Mouse (Mus musculus) erythroblast, embryonic 14.5 days (primary cell): ENCODE results near the gene Atg9a. TPM values are rescaled to one million over a fixed set of nuclear protein-coding genes. Genes with fewer than 3 reads are reported as not detected.

Source experiments
- H3K27me3 ChIP-seq: 2 replicates; pipeline ENCODE4 v1.6.1; 2012; ENCODE audit warnings: inconsistent platforms; ENCODE audit not compliant: control insufficient read depth
- H3K36me3 ChIP-seq: 2 replicates; pipeline ENCODE4 v1.6.1; 2012; ENCODE audit warnings: mild to moderate bottlenecking, inconsistent platforms; ENCODE audit not compliant: control insufficient read depth
- H3K4me1 ChIP-seq: 2 replicates; pipeline ENCODE4 v1.6.1; 2012; ENCODE audit warnings: inconsistent platforms; ENCODE audit not compliant: control insufficient read depth
- H3K4me3 ChIP-seq: replicated peaks from 2 replicates; pipeline ENCODE3; 2012; ENCODE audit warnings: moderate library complexity, mild to moderate bottlenecking, inconsistent platforms
- H3K9me3 ChIP-seq: 2 replicates; pipeline ENCODE4 v1.6.1; 2012; ENCODE audit warnings: low read length, inconsistent platforms, mixed read lengths; ENCODE audit not compliant: control insufficient read depth
- GATA1 ChIP-seq: IDR thresholded peaks from 2 replicates; pipeline ENCODE4 v1.6.1; 2012; ENCODE audit warnings: low read length, inconsistent platforms, mixed read lengths
- TAL1 ChIP-seq: IDR thresholded peaks from 3 replicates; pipeline ENCODE4 v1.6.1; 2012; ENCODE audit warnings: low read length, inconsistent platforms, mixed read lengths
- polyA plus RNA-seq: library from polyadenylated mRNA; stranded (reverse); fragments of >175 nt; gene quantifications from 2 replicates; pipeline ENCODE4 v1.2.3, GENCODE M21; 2012

Gene Atg9a
- polyA plus RNA-seq, 1 experiment = 25.7 TPM

DNA sequence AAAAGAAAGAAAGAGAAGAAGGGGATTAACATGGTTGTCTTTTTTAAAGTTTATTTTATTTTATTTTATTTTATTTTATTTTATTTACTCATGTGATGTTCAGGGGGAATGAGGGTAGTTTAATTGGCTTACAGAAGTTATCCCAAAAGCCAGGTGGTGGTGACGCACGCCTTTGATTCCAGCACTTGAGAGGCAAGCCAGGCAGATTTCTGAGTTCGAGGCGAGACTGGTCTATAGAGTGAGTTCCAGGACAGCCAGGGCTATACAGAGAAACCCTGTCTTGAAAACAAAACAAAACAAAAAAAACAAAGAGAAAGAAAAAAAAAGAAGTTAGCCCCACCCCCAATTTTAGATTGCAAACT lies 31.8 kb downstream of the Atg9a start:
- no peak overlapping the region for H3K4me3 ChIP-seq
- TF ChIP-seq TAL1 = no peak
- no peak for TF ChIP-seq GATA1
- H3K4me1 ChIP-seq = peaks cover 56% of the 10 kb centered on the region
- peaks cover 3% of the 10 kb centered on the region; the same call in 1 of the 2 replicates for H3K36me3 ChIP-seq
- no peaks in the 10 kb centered on the region for H3K27me3 ChIP-seq
- H3K9me3 ChIP-seq = peaks cover 6% of the 10 kb centered on the region; the same call in 1 of the 2 replicates

- Histone ChIP-seq H3K9me3 (peaks cover 6% of the 10 kb centered on the region; the same call in 1 of the 2 replicates), H3K4me3 (peak overlapping the region; percentile 26), H3K4me1 (peaks cover 62% of the 10 kb centered on the region), H3K36me3 (peaks cover 3% of the 10 kb centered on the region; the same call in 1 of the 2 replicates), H3K27me3 (no peaks in the 10 kb centered on the region)
- TF ChIP-seq GATA1 = peak; percentile 56
- TF ChIP-seq TAL1 = no peak
These were observed 32.3 kb downstream of the Atg9a start for GRCm38 (mm10) chr1:75159540-75160255.

GRCm38 (mm10) chr1:75158990-75159389 lies 33.0 kb downstream of the Atg9a start:
- H3K4me3 ChIP-seq = no peak overlapping the region
- peaks cover 64% of the 10 kb centered on the region for H3K4me1 ChIP-seq
- no peaks in the 10 kb centered on the region for H3K27me3 ChIP-seq
- TF ChIP-seq GATA1 = no peak
- no peak for TF ChIP-seq TAL1
- peaks cover 6% of the 10 kb centered on the region; the same call in 1 of the 2 replicates for H3K9me3 ChIP-seq
- H3K36me3 ChIP-seq = peaks cover 3% of the 10 kb centered on the region; the same call in 1 of the 2 replicates

DNA sequence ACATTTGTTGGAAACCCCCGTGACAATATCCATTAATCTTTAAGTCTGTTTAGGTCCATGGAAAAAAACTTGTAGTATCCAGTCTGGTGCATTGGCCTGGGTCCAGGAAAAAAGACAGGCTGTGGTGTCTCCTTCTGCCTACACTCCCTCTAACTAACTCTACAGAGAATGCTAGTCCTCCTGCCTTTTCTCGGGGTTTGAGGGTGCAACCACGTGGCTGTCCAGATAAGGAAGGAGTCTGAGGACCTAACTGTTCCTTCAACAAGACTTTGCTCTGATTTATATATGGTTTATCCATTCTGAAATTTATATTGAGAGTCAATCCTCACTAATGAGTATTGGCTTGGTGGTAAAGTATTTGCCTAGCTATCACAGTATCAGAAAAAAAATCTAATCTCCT lies 36.2 kb downstream of the Atg9a start:
- peaks cover 57% of the 10 kb centered on the region for H3K4me1 ChIP-seq
- H3K36me3 ChIP-seq = peaks cover 3% of the 10 kb centered on the region; the same call in 1 of the 2 replicates
- no peak overlapping the region for H3K4me3 ChIP-seq
- H3K27me3 ChIP-seq = no peaks in the 10 kb centered on the region
- no peaks in the 10 kb centered on the region for H3K9me3 ChIP-seq
- TF ChIP-seq GATA1 (no peak), TAL1 (no peak)

DNA sequence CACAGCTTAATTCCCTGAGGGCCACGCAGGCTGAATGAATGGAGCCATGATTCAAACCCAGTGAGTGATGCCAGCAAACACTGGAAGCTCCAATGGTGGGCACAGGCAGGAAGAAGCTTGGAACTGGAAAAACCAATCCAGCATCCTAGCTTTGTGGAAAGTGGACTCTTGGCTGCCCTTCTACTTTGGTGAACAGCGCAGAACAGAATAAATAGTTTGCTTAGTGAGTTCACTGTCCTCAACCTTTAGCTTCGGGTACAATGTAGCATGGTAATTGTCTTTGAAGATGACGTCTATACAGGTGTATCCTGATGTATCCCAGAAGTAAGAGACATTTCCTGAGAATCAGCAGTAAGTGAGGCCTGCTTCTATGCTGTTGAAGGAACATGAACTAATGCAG lies 43.3 kb downstream of the Atg9a start:
- Histone ChIP-seq H3K27me3 (no peaks in the 10 kb centered on the region), H3K4me3 (no peak overlapping the region), H3K36me3 (peaks cover 68% of the 10 kb centered on the region), H3K4me1 (peaks cover 43% of the 10 kb centered on the region), H3K9me3 (no peaks in the 10 kb centered on the region)
- no peak for TF ChIP-seq GATA1
- TF ChIP-seq TAL1 = no peak

DNA sequence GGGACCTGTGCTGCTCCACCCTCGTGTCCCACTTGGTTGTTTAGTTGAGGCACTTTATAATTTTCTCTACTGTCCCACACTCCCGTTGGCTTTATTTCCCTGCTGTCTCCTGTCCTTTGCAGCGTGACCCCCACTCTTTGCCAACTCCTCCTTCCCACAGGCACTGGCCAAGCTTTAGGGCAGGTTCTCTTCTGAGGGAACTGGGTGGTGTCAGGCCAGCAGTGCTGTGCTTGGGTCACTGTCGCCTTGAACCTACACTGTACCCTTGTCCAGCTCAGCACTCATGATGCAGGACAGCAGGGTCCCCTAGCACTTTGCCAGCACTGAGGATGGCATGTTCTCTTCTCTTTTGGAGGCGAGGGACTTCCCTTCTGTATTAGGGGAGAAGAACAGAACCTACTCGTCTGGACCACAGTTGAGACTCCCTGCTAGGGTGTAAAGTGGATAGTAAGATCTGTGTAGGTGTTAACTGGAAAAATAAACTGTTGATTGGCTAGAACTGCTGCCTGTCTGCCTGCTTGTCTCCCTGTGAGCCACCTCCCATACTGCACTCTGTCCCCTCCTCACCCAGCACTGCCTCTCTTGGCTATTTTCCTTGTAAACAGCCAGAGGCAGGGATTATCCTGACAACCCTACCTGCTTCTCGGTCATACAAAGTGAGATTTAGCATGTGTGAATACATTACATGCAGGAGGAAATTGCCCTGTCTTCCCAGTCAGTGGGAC lies 44.4 kb downstream of the Atg9a start:
- H3K4me3 ChIP-seq = no peak overlapping the region
- H3K36me3 ChIP-seq = peaks cover 72% of the 10 kb centered on the region
- H3K9me3 ChIP-seq = no peaks in the 10 kb centered on the region
- no peaks in the 10 kb centered on the region for H3K27me3 ChIP-seq
- H3K4me1 ChIP-seq = peaks cover 51% of the 10 kb centered on the region
- TF ChIP-seq TAL1 (no peak), GATA1 (no peak)

DNA sequence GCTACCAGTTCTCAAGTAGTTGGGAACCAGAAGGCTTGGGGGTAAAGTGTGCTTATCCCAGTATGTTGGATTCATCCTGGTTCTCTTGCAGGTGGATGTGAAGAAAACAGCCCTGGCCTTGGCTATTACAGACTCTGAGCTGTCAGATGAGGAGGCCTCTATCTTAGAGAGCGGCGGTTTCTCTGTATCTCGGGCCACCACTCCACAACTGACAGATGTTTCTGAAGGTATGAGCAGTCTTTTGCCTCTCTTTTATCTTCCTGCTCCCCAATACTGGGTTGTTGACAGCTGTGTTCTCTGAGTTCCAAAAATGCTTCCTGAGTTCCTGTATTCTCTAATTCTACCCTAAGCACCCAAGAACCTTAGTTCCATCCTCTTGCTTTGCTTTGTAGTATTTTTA lies 46.4 kb downstream of the Atg9a start:
- Histone ChIP-seq H3K36me3 (peaks cover 79% of the 10 kb centered on the region), H3K27me3 (no peaks in the 10 kb centered on the region), H3K4me3 (peak overlapping the region; percentile 85), H3K9me3 (no peaks in the 10 kb centered on the region), H3K4me1 (peaks cover 69% of the 10 kb centered on the region)
- TF ChIP-seq TAL1 (no peak), GATA1 (no peak)

DNA sequence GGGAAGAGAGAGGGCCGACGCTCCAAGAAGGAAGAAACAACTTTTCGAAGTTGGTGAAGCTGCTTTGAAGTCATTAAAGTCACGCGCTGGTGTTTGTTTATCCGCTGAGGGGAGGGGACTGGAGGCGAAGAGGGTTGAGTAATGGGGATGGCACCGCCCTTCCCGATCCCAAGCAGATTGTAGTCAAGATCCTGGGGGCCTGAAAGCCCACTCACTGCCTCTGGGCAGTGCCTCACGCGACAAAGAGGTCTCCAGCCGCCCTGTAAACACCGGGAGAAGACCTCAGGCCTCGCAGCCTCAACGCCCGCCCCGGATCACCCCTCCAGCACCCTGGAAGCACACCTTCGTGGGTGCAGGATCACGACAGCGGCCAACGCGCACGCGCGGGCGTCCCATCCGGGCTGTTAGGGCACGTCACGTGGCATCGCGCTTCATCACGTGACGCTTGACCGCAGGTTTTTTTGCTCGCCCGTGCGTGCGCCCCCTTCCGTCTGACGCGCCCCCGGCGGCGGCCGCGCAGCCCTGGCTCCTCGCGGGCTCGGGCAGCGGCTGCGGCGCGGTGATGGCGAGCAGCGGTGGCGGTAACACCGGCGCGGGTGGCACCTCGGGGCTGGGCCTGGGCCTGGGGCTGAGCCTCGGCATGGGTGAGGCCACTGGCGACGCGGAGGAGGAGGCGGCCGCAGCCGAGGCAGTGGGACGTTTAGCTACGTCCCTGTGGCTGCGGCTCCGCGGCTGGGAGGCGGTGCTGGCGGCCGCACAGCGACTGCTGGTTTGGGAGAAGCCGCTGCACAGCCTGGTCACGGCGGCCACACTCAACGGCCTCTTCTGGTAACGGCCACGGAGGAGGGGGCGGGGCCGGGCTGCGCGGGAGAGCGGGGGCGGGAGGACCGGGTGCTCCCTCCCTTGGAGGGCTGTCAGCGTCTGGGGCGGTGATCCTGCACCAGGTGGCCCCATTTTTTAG lies 49.4 kb downstream of the Atg9a start, which contains the start of the genes Cnppd1 and Retreg2:
TSS of gene Cnppd1 (minus strand) at position 411 of the 961 bp plus-strand sequence.
TSS of gene Retreg2 (plus strand) at position 478 of the 961 bp plus-strand sequence.
- Histone ChIP-seq H3K4me1 (peaks cover 94% of the 10 kb centered on the region), H3K36me3 (peaks cover 81% of the 10 kb centered on the region)
- TF ChIP-seq GATA1 (no peak), TAL1 (no peak)

More for the DNA sequence above, 49.4 kb downstream of the Atg9a start, which contains the start of the genes Cnppd1 and Retreg2:
- H3K27me3 ChIP-seq = no peaks in the 10 kb centered on the region
- H3K9me3 ChIP-seq = no peaks in the 10 kb centered on the region
- peak within 1 kb of the TSS; percentile 85 for H3K4me3 ChIP-seq
